Mouse (Mus musculus) hematopoietic multipotent progenitor cell, adult 10-12 weeks (in vitro differentiated cells): ENCODE data around the gene Cfap97d2. TPM values are rescaled to one million over a fixed set of nuclear protein-coding genes. Genes with fewer than 3 reads are reported as not detected.

Source experiments
- polyA plus RNA-seq: library from polyadenylated mRNA; stranded (reverse); fragments of >175 nt; gene quantifications from 2 replicates; pipeline ENCODE4 v1.2.3, GENCODE M21; 2012; ENCODE audit warnings: low replicate concordance

Gene Cfap97d2
- polyA plus RNA-seq = 0.15 and 0.17 TPM in 2 replicates

DNA sequence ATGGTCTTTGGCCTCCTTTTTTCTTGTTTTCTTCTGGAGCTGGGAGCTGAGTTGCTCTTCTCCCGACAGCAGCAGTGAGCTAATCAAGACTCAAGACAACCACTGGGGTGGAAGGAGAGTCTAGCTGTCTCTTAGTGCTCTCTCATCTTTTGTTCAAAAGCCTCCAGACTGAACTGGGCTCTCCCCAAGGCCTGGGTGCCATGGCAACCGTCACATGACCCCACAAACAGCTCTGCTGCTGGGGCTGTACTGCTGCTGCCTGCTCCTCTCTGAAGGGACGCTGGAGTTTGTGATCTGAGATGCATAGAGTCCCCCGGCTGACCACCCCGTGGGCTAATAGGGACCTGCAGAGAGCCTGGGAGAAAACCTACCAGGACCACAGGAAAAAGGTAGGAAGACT lies at the start of gene Cfap97d2:
TSS of gene Cfap97d2 (plus strand) at position 222 of the 400 bp plus-strand sequence.

DNA sequence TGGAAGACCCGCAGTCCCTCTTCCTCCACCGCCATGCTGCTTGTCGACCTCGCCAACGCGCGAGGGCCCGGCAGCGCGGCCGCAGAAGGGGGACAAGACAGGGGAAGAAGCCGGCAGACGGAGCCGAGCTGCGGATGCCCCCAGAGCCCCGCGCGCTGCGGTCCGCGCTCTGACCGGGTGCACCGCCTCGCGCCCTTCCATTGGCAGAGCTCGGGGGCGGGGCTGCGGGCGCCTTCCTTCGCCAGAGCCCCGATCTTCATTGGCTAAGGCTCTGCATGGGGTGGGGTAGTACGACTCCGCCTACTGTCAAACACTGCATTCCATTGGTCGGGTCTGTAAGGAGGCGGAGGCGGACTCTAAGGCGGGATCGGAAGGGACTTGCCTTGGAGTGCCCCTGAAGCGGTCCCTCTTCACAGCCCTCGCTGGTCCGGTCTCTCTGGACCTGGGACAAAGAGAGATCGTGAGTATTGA lies 28.2 kb upstream of the Cfap97d2 start, which contains the start of gene Rasa3:
TSS of gene Rasa3 (minus strand) at position 191 of the 471 bp plus-strand sequence.

GRCm38 (mm10) chr8:13756982-13757804 lies 51.5 kb downstream of the Cfap97d2 start, which contains the start of gene Cdc16:
Gene Cdc16, plus strand, starts transcription at chr8:13757676.

GRCm38 (mm10) chr8:13785250-13785763 lies 79.6 kb downstream of the Cfap97d2 start, which contains the start of gene Upf3a:
Gene Upf3a, plus strand, starts transcription at chr8:13785615.

Other genes with a start within 250 kb of the Cfap97d2 start
- 3.1 and 4.4 TPM in 2 replicates for gene Gas6, start 211.4 kb upstream of the Cfap97d2 start, polyA plus RNA-seq
- 0.29 and 2.0 TPM in 2 replicates for gene 1700029H14Rik, start 143.4 kb upstream of the Cfap97d2 start, polyA plus RNA-seq
- gene Rasa3, start 28.3 kb upstream of the Cfap97d2 start, polyA plus RNA-seq = 77.3 and 100 TPM in 2 replicates
- 9.5 and 16.1 TPM in 2 replicates for gene Cdc16, start 51.8 kb downstream of the Cfap97d2 start, polyA plus RNA-seq
- 29.4 and 30.8 TPM in 2 replicates for gene Upf3a, start 79.7 kb downstream of the Cfap97d2 start, polyA plus RNA-seq
- gene AF366264, start 132.5 kb downstream of the Cfap97d2 start, polyA plus RNA-seq = not detected in 2 replicates
- 6.7 and 8.9 TPM in 2 replicates for gene Champ1, start 163.8 kb downstream of the Cfap97d2 start, polyA plus RNA-seq
- gene Coprs, start 184.4 kb downstream of the Cfap97d2 start, polyA plus RNA-seq = 2.5 and 2.8 TPM in 2 replicates